Mouse (Mus musculus): ENCODE measurements around the gene Cdiptos. TPM values are rescaled to one million over a fixed set of nuclear protein-coding genes. Genes with fewer than 3 reads are reported as not detected.

The Cdiptos gene
- polyA plus RNA-seq, 1 experiment from 2014 or later, result 1.9 TPM

GRCm38 (mm10) chr7:126961965-126962364, 13.9 kb downstream of the Cdiptos start:
- WGBS, result 88% methylated on average over 4 of the region's 4 CpGs

DNA sequence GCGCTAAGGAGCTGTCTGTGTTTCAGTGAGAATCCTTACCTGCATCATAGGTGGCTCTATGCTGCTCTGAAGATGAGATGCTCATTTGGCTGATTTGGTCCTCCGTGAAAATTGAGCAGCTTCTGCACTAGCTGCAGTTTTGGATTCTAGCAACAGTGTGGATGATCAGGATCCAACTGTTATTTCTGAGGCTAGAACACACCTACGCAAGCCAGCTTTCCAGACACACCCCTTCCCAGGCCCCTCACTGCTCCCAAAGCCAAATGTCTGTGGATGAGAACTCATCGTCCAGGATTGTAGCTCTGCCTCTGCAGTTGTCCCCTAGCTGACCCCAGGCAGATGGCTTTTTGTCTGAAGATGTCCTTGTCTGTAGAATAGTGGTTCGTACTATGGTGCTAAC, 14.8 kb downstream of the Cdiptos start:
- Histone ChIP-seq H3K36me3 (no peaks in the 10 kb centered on the region), H3K4me2 (replicated peaks) (no peak overlapping the region), H3K4me3 (no peak overlapping the region), H3K4me1 (peaks cover 7% of the 10 kb centered on the region; the same call in 1 of the 2 replicates), H3K9me3 (no peaks in the 10 kb centered on the region), H3K9ac (no peak overlapping the region), H3K27ac (no peak overlapping the region), H3K27me3 (peaks cover 32% of the 10 kb centered on the region)
- no peak for ATAC-seq (ENCODE audit: low FRiP score, low read depth)
- WGBS, result 85% methylated on average over 5 of the region's 5 CpGs

More at GRCm38 (mm10) chr7:126961965-126962364, 13.9 kb downstream of the Cdiptos start:
- Histone ChIP-seq H3K27me3 (peaks cover 32% of the 10 kb centered on the region), H3K27ac (no peak overlapping the region), H3K36me3 (no peaks in the 10 kb centered on the region), H3K4me2 (replicated peaks) (no peak overlapping the region), H3K9me3 (no peaks in the 10 kb centered on the region), H3K9ac (no peak overlapping the region), H3K4me3 (no peak overlapping the region), H3K4me1 (peaks cover 7% of the 10 kb centered on the region; the same call in 1 of the 2 replicates)
- ATAC-seq (ENCODE audit: low FRiP score, low read depth), result no peak

DNA sequence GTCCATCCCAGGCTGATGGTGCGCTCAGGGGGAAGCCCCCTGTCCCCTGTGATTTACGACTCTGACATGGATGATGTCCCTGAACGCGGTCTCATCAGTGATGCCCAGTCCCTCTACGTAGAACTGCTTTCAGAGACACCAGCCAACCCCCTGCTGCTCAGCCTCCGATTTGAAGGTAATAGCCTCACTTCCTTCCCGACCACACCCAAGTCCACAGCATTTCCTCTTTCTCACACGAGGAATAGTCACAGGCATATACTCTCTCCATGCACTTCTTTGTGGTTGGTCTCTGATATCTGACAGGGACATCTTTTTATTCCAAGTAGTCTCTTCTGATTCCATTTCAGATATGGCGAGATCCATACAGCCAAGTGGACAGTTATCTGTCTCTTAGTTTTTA, 16.1 kb downstream of the Cdiptos start:
- Histone ChIP-seq H3K9me3 (no peaks in the 10 kb centered on the region), H3K36me3 (no peaks in the 10 kb centered on the region), H3K27ac (no peak overlapping the region), H3K4me2 (replicated peaks) (no peak overlapping the region), H3K9ac (no peak overlapping the region), H3K27me3 (peaks cover 32% of the 10 kb centered on the region), H3K4me3 (no peak overlapping the region), H3K4me1 (peaks cover 7% of the 10 kb centered on the region; the same call in 1 of the 2 replicates)
- WGBS, result 70% methylated on average over 9 of the region's 9 CpGs
- ATAC-seq (ENCODE audit: low FRiP score, low read depth), result no peak

DNA sequence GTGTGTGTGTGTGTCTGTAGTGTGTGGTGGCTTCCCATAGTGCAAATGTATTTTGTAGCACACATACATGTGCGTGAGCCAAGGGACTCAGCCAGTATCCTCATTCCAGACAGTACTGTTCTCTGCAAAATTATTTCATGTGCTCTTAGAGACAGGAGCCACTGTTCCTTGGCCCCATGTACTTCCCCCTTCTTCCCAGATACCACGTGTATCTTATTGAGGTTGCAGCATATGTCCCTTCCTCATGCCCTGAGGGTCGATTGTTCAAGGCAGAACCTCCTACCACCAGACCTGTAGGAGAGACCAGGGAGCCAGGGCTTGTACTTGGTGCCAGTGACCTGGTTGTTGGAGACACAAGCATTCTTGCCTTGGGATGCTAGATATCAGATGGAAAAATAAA, 20.8 kb downstream of the Cdiptos start:
- Histone ChIP-seq H3K36me3 (no peaks in the 10 kb centered on the region), H3K27ac (no peak overlapping the region), H3K9ac (no peak overlapping the region), H3K9me3 (no peaks in the 10 kb centered on the region), H3K4me2 (replicated peaks) (no peak overlapping the region), H3K4me1 (peaks cover 17% of the 10 kb centered on the region), H3K4me3 (no peak overlapping the region), H3K27me3 (peaks cover 37% of the 10 kb centered on the region)
- no peak for ATAC-seq (ENCODE audit: low FRiP score, low read depth)
- WGBS, result 63% methylated on average over 3 of the region's 3 CpGs

- Histone ChIP-seq H3K9ac (no peak overlapping the region), H3K27me3 (peaks cover 47% of the 10 kb centered on the region)
- 4% methylated on average over 8 of the region's 8 CpGs for WGBS
Measured at GRCm38 (mm10) chr7:126952646-126953045, 23.3 kb downstream of the Cdiptos start.

GRCm38 (mm10) chr7:126951741-126952140, 24.2 kb downstream of the Cdiptos start:
- Histone ChIP-seq H3K27ac (no peak overlapping the region), H3K4me1 (peaks cover 26% of the 10 kb centered on the region), H3K4me2 (replicated peaks) (no peak overlapping the region), H3K9me3 (no peaks in the 10 kb centered on the region), H3K4me3 (no peak overlapping the region), H3K9ac (no peak overlapping the region), H3K36me3 (no peaks in the 10 kb centered on the region), H3K27me3 (peaks cover 47% of the 10 kb centered on the region)
- ATAC-seq (ENCODE audit: low FRiP score, low read depth), result no peak
- WGBS, result 25% methylated on average over 4 of the region's 4 CpGs

More at GRCm38 (mm10) chr7:126952646-126953045, 23.3 kb downstream of the Cdiptos start:
- H3K4me1 ChIP-seq, result peaks cover 26% of the 10 kb centered on the region
- H3K27ac ChIP-seq, result no peak overlapping the region
- no peaks in the 10 kb centered on the region for H3K36me3 ChIP-seq
- H3K4me3 ChIP-seq, result no peak overlapping the region
- no peaks in the 10 kb centered on the region for H3K9me3 ChIP-seq
- peak; percentile 2; the same call in 1 of the 2 replicates for ATAC-seq (ENCODE audit: low FRiP score, low read depth)
- peak overlapping the region; percentile 16 for H3K4me2 ChIP-seq (replicated peaks)

DNA sequence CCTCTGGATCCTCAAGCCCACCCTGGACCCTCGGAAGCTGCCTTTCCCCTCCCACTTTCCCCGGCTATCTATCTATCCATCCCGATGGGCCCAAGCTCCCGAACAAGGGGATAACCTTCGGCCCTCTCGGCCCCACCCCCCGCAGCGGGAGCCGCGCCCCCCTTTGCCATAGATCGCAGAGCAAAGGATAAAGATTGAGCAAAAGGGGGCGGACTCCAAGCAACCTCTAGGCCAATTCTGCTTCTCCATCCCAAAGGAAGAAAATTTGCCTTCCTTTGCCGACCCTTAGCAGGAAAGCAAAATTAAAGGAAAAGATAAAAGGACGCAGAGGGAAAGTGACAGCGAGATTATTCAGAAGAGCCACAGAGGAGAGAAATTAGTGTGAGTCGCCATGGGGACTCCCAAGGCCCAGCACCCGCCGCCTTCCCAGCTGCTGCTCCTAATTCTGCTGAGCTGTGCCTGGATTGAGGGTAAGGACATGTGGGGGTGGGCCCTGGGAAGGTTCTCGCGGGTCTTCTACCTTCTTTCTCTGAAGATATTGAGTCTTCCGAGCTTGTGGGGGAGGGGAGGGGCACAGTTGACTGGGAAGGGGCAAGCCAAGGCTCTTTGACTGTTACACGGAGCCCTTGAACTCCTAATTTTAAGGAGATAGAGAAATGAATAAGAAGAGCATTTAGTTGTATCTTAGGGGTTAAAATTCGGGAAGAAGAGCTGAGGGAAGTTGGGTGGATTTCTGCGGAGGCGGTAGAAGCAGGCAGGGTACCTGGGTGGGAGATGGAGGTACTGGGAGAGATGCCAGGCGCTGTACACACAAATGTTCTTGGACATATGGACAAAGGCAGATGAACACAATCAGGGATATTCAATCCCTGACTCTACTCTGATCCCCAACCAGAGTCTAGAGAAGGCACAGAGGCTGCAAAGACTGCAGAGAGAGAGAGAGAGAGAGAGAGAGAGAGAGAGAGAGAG, 25.0 kb downstream of the Cdiptos start:
- Histone ChIP-seq H3K4me1 (peaks cover 26% of the 10 kb centered on the region), H3K27me3 (peaks cover 47% of the 10 kb centered on the region), H3K4me2 (replicated peaks) (peak overlapping the region; percentile 100), H3K36me3 (no peaks in the 10 kb centered on the region), H3K9me3 (no peaks in the 10 kb centered on the region), H3K4me3 (no peak overlapping the region), H3K27ac (no peak overlapping the region), H3K9ac (no peak overlapping the region)
- ATAC-seq (ENCODE audit: low FRiP score, low read depth), result no peak
- WGBS, result 4% methylated on average over 26 of the region's 26 CpGs

GRCm38 (mm10) chr7:126949793-126950646, 25.9 kb downstream of the Cdiptos start, which contains the start of gene Sez6l2:
TSS of gene Sez6l2 (plus strand) at chr7:126950563.
- peak; percentile 88 for ATAC-seq (ENCODE audit: low FRiP score, low read depth)
- Histone ChIP-seq H3K27ac (no peak within 1 kb of the TSS), H3K4me3 (peak within 1 kb of the TSS; percentile 51), H3K4me1 (peaks cover 26% of the 10 kb centered on the region), H3K9me3 (no peaks in the 10 kb centered on the region), H3K9ac (peak within 1 kb of the TSS; percentile 26), H3K27me3 (peaks cover 47% of the 10 kb centered on the region), H3K4me2 (replicated peaks) (peak within 1 kb of the TSS; percentile 100), H3K36me3 (peaks cover 3% of the 10 kb centered on the region)
- WGBS, result under 1% methylated on average over 42 of the region's 42 CpGs

DNA sequence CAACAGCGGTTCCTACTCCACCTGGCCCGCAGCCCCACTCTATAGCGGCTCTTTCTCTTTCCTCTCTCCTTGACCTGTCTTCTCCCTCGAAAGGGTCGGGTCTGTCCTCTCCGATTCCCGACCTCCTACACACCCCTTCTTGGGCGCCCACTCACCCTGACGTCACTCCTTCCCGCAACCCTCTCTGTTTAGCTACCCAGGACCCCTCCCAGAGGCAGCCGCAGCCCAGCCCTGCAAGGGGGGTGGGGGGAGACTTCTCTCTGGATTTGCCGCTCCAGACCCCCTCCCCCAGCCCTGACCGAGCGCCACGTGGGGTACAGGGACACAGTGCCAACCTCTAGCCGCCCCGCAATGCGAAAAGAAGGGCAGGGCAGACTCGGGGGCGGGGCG, 26.5 kb downstream of the Cdiptos start, which contains the start of gene Asphd1:
Gene Asphd1, minus strand, starts transcription at position 180 of the 390 bp plus-strand sequence.
- Histone ChIP-seq H3K4me2 (replicated peaks) (peak within 1 kb of the TSS; percentile 100), H3K27ac (no peak within 1 kb of the TSS), H3K4me3 (peak within 1 kb of the TSS; percentile 51), H3K27me3 (peaks cover 47% of the 10 kb centered on the region), H3K9ac (peak within 1 kb of the TSS; percentile 26), H3K4me1 (peaks cover 26% of the 10 kb centered on the region), H3K9me3 (no peaks in the 10 kb centered on the region), H3K36me3 (peaks cover 9% of the 10 kb centered on the region)
- under 1% methylated on average over 21 of the region's 21 CpGs for WGBS
- peak; percentile 59 for ATAC-seq (ENCODE audit: low FRiP score, low read depth)

DNA sequence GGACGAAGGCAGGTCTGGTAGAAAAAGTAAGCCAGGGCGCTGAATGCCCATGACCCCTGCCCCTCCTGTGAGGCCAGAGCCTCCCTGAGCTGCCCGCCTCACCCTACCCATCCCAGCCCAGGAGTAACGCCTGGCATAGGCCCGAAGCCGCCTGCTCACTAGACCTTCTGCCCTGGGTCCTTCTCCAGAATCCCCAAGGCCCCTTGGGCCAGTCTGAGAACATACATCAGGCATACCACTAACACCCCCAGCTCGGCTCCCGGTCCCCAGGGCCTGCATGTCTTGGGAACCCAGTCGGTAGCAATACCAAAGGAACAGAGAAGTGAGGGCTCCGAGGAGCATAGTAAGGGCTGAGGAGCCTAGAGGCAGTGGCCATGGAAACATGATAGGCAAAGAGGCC, 27.3 kb downstream of the Cdiptos start:
- Histone ChIP-seq H3K9me3 (no peaks in the 10 kb centered on the region), H3K9ac (no peak overlapping the region), H3K4me1 (peaks cover 26% of the 10 kb centered on the region), H3K27ac (no peak overlapping the region), H3K4me2 (replicated peaks) (peak overlapping the region; percentile 100; the same call in 1 of the 2 replicates), H3K4me3 (no peak overlapping the region), H3K36me3 (peaks cover 13% of the 10 kb centered on the region), H3K27me3 (peaks cover 44% of the 10 kb centered on the region)
- no peak for ATAC-seq (ENCODE audit: low FRiP score, low read depth)
- 76% methylated on average over 10 of the region's 10 CpGs for WGBS

GRCm38 (mm10) chr7:126946530-126946929, 29.4 kb downstream of the Cdiptos start:
- H3K4me2 ChIP-seq (replicated peaks), result no peak overlapping the region
- no peaks in the 10 kb centered on the region for H3K9me3 ChIP-seq
- H3K36me3 ChIP-seq, result peaks cover 23% of the 10 kb centered on the region
- H3K27ac ChIP-seq, result no peak overlapping the region
- peaks cover 15% of the 10 kb centered on the region for H3K4me1 ChIP-seq
- no peak overlapping the region for H3K4me3 ChIP-seq
- no peak for ATAC-seq (ENCODE audit: low FRiP score, low read depth)
- no peak overlapping the region for H3K9ac ChIP-seq
- 46% methylated on average over 3 of the region's 3 CpGs for WGBS
- H3K27me3 ChIP-seq, result peaks cover 24% of the 10 kb centered on the region
